Mouse (Mus musculus) spleen, adult 12 weeks (tissue): ENCODE data around the gene Rita1.
A peak's percentile ranks its signal among the peaks of the same experiment; 100 is the strongest.

ENCODE experiments used
- DNase-seq: peaks from one replicate; pipeline ENCODE4 v3.0.0; 2022; ENCODE audit warnings: low spot score

The Rita1 gene

GRCm38 (mm10) chr5:120627515-120628300 is 15.3 kb upstream of the Rita1 start:
- no peak for DNase-seq

- DNase-seq, result no peak
Measured at GRCm38 (mm10) chr5:120626399-120626798, 14.0 kb upstream of the Rita1 start.

- no peak for DNase-seq
Measured at GRCm38 (mm10) chr5:120624427-120624826, 12.0 kb upstream of the Rita1 start.

- DNase-seq, result no peak
Measured at GRCm38 (mm10) chr5:120622198-120622851, 9.9 kb upstream of the Rita1 start.

GRCm38 (mm10) chr5:120621846-120622197 is 9.4 kb upstream of the Rita1 start:
- DNase-seq, result no peak

- DNase-seq, result peak; percentile 52
Measured at GRCm38 (mm10) chr5:120621078-120621765, 8.8 kb upstream of the Rita1 start.

- peak; percentile 81 for DNase-seq
Measured at GRCm38 (mm10) chr5:120620375-120621077, 8.1 kb upstream of the Rita1 start.

GRCm38 (mm10) chr5:120619201-120619600 is 6.8 kb upstream of the Rita1 start:
- peak; percentile 66 for DNase-seq

- no peak for DNase-seq
Measured at GRCm38 (mm10) chr5:120618778-120619177, 6.4 kb upstream of the Rita1 start.

- DNase-seq, result no peak
Measured at GRCm38 (mm10) chr5:120615903-120616302, 3.5 kb upstream of the Rita1 start.

GRCm38 (mm10) chr5:120612822-120613604 is 624 bp upstream of the Rita1 start:
- peak; percentile 100 for DNase-seq

- no peak for DNase-seq
Measured at GRCm38 (mm10) chr5:120611416-120611815, 973 bp downstream of the Rita1 start.

GRCm38 (mm10) chr5:120610906-120611305 is 1.5 kb downstream of the Rita1 start:
- no peak for DNase-seq

- DNase-seq, result no peak
Measured at GRCm38 (mm10) chr5:120609246-120609775, 3.1 kb downstream of the Rita1 start.

GRCm38 (mm10) chr5:120607335-120607734 is 5.1 kb downstream of the Rita1 start:
- no peak for DNase-seq

GRCm38 (mm10) chr5:120606590-120607200 is 5.7 kb downstream of the Rita1 start:
- no peak for DNase-seq

GRCm38 (mm10) chr5:120605688-120606087 is 6.7 kb downstream of the Rita1 start:
- peak; percentile 79 for DNase-seq

- DNase-seq, result no peak
Measured at GRCm38 (mm10) chr5:120605241-120605661, 7.1 kb downstream of the Rita1 start.

- DNase-seq, result peak; percentile 73
Measured at GRCm38 (mm10) chr5:120604839-120605238, 7.5 kb downstream of the Rita1 start.

GRCm38 (mm10) chr5:120603515-120603914 is 8.9 kb downstream of the Rita1 start:
- DNase-seq, result no peak

GRCm38 (mm10) chr5:120602210-120602609 is 10.2 kb downstream of the Rita1 start:
- DNase-seq, result no peak
